Mouse (Mus musculus): ENCODE results near the gene Mapk8ip3.
"Not testable (repeated sequence)": the region's sequence is repeated elsewhere in the genome, so short reads cannot be mapped to it uniquely, and the experiment has no call there.

Gene Mapk8ip3

GRCm38 (mm10) chr17:24936259-24937237 lies at the start of gene Mapk8ip3:
Gene Mapk8ip3 (minus strand): TSS chr17:24936977.
- DNase-seq = peak; percentile 97

- no peak for DNase-seq
Measured at GRCm38 (mm10) chr17:24960852-24961715, 24.3 kb upstream of the Mapk8ip3 start.

- peak; percentile 97 for DNase-seq
Measured at GRCm38 (mm10) chr17:24960135-24960851, 23.5 kb upstream of the Mapk8ip3 start, which contains the start of gene Jpt2. Gene Jpt2 (minus strand): TSS chr17:24960689.

DNA sequence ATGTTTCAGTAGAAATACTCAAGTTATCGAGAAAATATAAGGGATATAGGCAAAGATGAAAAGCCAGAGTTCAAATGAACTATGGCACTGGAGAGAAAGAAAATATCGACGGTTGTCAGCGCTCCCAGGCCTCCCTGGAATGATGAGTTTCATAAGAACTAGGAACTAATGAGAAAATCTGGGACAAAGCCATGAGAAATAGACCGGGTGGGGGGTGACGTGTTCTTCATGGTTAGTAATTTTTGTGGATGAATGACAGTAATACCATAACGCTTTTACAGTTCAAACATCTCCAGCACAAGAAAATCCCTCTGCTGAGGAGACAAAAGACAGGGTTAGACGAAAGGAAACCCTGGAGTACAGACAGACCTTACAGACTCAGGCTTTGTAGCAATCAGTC lies 22.6 kb upstream of the Mapk8ip3 start:
- no peak for DNase-seq

DNA sequence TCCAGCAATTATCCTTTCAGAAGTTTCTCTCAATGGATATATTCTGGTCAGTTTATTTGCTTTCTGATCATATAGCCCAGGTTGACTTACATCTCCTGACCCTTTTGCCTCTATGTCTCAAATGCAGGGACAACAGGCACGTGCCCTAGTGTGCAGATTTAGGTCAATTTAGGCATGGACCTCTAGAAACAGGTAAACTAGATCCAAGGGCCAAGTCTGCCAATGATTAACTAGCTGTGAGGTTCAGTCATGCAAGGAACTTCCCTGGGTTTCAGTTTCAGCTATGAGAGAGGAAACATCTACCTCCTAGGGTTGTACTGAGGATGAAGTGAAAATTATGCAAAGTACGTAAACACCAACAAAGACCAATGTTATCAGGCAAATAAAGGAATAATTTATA lies 16.5 kb upstream of the Mapk8ip3 start:
- DNase-seq = no peak

DNA sequence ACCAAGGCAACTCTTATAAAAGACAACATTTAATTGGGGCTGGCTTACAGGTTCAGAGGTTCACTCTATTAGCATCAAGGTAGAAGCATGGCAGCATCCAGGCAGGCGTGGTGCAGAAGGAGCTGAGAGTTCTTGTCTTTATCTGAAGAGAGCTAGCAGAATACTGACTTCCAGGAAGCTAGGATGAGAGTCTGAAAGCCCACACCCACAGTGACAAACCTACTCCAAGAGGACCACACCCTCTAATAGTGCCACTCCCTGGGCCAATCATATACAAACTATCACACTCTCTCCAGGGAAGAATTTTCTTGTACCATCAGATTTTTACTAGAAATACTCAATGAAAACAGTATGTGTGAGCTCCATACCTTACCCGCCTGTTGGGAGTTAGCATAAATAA lies 13.9 kb upstream of the Mapk8ip3 start:
- DNase-seq = no peak

GRCm38 (mm10) chr17:24948204-24948603 lies 11.4 kb upstream of the Mapk8ip3 start:
- no peak for DNase-seq

GRCm38 (mm10) chr17:24943589-24943988 lies 6.8 kb upstream of the Mapk8ip3 start:
- not testable (repeated sequence) for DNase-seq

DNA sequence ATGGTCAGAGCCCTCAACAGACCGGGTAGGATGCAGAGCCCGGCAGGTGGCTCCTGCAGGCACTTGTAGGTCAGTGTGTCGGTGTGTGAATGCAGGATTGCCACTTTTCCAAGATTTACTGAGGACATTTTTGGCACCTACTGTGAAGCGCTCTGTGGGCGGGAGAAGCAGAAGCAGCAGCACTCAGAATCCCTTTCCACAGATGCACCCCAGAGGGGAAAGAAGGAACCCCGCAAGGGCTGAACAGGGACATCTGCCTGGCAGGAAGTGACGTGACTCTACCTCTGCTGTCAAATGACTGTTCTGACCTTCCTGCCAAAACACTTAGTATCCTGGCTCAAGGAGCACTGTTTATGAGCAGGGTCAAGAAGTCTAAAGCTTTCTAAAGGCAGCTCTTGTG lies 6.3 kb upstream of the Mapk8ip3 start:
- no peak for DNase-seq

DNA sequence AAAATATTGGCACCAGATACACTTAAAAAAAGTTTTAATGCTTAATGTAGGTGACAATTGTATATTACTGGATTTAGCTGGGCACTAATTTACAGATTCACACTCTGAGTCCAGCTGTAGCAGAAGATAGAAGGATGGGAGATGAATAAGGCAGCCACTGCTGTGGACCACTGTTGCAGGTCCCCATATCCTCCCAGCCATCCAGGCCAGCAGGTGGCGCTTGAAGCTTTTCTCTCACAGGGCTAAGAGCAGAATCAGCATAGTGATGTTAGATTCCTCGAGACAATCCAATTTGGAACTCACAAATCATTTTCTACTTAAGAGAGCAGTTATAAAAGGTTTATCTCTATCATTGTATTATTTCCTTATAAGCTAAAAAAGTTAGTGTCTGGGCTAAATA lies 5.7 kb upstream of the Mapk8ip3 start:
- peak; percentile 60 for DNase-seq

DNA sequence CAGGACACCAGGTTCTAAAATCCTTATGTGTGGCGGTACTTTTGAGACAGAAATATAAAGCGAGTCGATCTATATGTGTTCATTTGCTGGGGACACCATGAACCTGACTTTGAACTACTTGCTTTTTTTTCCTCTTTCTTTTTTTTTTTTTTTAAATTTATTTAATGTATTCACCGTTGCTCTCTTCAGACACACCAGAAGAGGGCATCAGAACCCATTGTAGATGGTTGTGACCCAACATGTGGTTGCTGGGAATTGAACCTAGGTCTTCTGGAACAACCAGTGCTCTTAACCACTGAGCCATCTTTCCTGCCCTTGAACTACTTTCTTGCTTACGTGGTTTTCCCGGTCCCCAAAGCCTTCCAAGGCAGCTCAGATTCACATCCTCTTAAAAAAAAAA lies 489 bp upstream of the Mapk8ip3 start:
- DNase-seq = no peak

DNA sequence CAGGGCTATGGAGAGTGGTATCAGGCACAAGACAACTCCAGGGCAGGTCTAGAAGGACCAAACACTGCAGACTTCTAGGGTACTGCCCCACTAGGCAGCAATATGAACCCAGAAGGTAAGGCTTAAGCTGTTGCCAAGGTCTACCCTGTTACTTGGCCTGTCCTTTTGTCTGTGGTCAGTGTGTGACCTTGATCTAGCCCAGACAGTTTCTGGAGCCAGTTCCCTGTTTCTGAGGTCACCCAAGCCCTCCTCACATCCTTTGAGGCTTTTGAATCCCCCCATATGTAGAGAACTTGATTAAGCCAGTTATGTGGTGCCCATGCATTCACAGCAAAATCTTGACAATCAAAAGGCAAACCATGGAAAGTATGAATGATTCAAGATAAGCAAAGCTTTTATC lies 1.1 kb downstream of the Mapk8ip3 start:
- no peak for DNase-seq

GRCm38 (mm10) chr17:24934926-24935325 lies 1.9 kb downstream of the Mapk8ip3 start:
- DNase-seq = no peak

DNA sequence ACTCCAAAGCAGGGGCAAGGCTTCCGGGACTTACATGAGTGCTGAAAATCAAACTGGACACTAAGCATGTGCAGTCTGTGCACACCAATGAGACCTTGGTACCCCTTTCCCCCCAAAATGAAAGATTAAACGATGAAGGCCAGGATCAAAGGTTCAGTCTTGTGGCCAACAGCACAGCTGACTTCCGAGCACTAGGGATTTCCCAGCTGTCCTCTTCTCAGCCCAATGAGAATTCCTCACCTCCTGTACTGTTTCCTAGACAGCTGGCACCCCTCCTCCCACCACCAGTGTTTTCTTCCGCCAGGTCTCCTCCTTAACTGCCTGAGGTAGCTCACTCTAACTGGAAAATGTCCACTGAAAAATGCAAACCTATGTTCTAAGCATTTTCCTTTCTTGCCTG lies 3.6 kb downstream of the Mapk8ip3 start:
- DNase-seq = no peak

GRCm38 (mm10) chr17:24932431-24932830 lies 4.3 kb downstream of the Mapk8ip3 start:
- DNase-seq = no peak

DNA sequence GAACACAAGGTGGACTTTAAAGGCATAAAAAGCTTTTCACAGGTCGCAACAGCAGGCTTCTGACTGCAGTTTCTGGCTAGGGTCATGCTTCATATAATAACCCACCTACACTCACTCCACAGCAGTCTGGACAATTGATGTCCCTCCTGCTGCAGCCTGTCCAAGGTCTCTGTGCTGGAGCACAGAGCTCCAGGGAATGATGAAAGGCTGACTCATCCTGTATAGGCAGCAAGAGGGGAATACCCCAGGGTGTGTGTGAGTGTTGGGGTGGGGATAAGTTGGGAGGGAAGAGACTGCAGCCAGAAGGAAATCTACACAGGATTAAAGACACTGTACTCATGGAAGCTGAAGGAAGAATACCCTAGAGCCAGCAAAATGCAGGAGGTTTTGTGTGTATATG lies 7.3 kb downstream of the Mapk8ip3 start:
- no peak for DNase-seq

- no peak for DNase-seq
Measured at GRCm38 (mm10) chr17:24923246-24923645, 13.5 kb downstream of the Mapk8ip3 start.

GRCm38 (mm10) chr17:24913984-24914383 lies 22.8 kb downstream of the Mapk8ip3 start:
- DNase-seq = no peak

DNA sequence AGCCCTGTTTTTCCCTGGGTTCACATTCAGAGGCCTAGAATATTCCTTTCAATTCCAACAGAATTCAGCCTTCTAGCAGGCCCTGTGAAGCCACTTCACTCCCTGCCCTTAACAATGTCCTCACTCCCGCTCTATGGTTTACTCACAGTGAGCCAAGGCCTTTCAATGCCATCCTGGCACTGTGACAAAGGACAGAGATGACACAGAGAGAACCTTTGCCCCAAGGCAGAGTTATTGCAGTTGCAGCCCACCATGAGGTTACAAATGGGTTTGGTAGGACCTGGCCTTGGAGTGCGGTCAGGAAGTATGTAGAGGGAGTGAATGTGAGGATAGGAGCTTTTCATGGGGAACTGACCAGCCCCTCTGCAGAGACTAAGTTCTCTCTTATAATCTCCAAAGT lies 29.2 kb downstream of the Mapk8ip3 start:
- DNase-seq = no peak

GRCm38 (mm10) chr17:24903767-24904166 lies 33.0 kb downstream of the Mapk8ip3 start:
- DNase-seq = no peak

- DNase-seq = peak; percentile 68
Measured at GRCm38 (mm10) chr17:24902671-24903474, 33.9 kb downstream of the Mapk8ip3 start.

DNA sequence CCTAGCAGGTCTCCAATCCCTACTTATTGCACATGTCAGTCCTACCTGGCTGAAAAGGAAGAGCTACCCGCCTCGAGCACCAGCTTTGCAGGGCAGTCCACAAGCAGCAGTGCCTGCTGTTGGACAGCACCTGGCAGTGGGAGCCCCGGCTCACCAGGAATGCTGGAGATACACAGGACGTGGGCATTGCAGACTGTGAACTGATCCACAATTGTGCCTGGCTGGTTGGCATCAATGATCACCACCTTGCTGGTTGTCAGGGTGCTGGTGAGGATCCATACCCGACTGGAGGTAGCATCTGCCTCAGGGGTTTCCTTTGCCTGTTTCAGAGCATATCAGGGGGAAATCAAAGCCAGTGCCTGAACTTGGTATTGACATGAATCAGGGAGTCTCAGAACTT lies 34.7 kb downstream of the Mapk8ip3 start:
- DNase-seq = no peak

Measured in thymus, postnatal 4 days (tissue).